Mouse (Mus musculus) cerebellum, adult 9-11 months (tissue): Measurements from ENCODE around the gene Adat3.
"Not testable (repeated sequence)": the region's sequence is repeated elsewhere in the genome, so short reads cannot be mapped to it uniquely, and the experiment has no call there.

Experiments
- DNase-seq: peaks from one replicate; pipeline ENCODE4 v3.0.0; 2022

Gene Adat3

DNA sequence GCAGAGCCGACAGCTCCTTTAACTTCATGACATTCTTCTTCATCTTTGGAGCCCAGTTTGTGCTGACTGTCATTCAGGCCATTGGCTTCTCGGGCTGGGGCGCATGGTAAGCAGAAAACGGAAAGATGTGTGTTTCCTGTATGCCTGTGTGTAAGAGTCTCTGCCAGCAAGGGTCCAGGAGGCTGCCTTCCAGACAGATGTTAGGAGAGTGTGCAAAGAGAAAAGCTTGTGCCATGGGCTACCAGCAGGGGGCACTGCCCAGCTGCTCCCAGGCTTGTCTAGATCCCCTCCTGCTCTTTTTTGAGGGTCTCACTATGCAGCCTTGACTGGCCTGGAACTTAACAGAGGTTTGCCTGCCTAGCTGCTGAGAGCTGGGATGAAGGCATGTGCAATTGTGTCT lies 8.3 kb downstream of the Adat3 start:
- peak; percentile 68 for DNase-seq

DNA sequence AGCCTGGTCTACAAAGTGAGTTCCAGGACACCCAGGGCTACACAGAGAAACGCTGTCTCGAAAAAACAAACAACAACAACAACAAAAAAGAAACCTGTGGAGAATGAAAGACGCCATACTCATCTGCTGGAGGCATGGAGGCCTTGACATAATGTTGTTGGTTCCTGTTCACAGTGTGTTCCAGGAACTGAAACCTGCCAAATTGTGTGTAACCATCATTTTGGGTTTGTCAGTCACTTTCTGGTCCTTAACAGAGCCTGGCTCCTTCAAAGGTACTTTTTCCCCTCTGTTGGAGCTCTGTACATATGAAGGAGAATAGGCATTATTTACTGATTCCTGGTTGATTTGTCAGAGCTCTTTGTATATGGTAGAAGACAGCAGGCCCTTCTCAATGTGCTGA lies 9.2 kb downstream of the Adat3 start:
- no peak for DNase-seq

DNA sequence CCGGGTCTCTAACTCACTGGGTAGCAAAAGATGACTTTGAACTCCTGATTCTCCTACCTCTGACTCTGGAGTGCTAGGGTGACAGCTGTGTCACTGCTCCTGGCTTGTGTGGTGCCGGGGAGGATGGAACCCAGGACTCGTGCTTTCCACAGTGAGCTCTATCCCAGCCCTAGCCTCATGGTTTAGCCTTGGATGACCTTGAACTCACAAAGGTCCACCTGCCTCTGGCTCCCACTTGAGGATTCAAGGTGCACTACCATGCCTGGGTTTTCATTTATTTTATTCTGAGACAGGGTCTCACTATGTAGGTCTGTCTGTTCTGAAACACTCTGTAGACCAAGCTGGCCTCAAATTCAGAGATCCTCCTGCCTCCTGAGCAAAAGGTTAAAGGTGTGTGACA lies 11.1 kb downstream of the Adat3 start:
- no peak for DNase-seq

DNA sequence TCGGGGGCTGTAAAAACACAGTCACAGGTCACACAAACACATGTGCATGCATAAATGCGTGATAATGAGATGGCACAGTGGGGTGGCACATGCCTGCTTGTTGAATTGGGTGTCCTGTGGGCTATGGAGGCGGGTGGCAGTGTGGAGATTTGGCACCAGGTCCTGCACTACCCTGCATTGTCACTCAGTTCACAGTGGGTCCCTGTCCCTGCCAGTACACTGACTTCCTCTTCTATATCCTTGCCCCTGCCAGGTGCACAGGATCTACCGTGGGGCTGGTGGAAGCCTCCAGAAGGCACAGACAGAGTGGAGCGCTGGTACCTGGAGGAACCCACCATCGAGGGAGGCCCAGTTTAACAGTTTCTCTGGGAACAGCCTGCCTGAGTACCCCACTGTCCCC lies 11.7 kb downstream of the Adat3 start:
- no peak for DNase-seq

DNA sequence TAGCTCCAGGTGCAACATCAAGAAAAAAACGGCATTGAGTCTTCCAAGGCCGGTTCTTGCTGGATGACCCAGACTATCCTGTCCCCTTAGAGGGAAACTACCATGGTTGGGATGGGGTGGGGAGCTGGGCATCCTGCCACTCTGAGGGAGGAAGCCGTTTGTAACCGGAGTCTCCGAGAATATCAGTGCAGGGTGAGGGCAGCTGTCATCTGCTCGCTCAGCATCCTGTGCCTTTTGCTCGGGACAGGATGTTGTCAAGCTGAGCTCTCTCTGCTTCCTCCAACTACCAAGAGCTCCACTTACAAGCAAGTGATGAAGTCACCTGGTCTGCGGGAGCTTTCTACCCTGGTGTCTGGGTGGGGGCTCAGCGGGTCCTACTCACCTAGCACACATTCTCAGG lies 15.5 kb downstream of the Adat3 start:
- no peak for DNase-seq

DNA sequence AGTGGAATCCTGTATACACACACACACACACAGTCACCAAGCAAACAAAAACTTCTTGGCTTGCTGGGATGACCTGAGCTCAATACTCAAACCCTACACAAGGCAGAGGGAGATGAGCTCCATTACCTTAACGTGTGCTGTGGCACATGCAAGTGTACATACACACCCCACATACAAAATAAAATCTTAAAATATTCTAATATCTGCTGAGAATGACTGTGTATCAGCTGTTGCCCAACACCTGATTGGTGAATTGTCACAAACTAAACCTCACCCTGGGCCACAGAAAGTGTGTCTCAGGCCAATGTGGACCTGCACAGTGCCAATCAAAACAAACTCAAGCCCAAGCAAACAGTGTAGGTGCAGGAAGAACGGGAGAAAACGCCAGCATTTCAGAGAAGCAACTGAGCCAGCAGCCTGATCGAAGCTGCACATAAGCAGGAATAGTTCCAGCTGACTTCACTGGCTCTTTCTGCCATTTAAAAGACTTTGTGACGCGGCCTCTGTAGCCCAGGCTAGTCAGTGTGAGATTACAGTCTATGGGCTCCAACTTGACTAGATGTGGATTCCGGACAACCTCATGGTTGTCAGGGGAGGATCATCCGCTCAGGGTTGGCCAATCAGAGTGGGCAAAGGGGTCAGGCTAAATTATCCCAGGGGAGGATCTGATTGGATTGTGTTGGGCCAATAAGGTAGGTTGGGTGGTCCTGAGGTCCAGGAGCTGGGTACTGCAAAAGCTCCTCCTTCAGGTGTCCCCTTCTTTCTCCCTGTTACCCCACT lies 17.0 kb downstream of the Adat3 start:
- no peak for DNase-seq

DNA sequence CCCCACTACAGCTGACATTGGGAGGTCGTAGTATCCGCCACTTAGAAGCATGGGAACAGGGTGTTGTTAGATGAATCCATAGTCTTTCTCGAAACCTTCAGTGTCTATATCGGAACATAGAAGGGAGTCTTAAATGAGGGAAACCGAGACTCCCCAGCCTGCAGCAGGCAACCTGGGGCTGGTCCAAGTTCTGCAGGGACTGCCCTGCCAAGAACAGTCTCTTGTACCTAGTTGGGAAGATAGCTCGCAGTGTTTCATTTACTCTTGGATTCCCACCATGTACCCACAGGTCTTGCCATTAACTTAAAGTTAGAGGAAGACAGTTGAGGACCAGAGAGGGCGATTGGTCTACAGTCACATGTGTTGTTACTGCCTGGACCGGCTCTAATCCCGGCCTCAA lies 17.7 kb downstream of the Adat3 start:
- peak; percentile 65 for DNase-seq

DNA sequence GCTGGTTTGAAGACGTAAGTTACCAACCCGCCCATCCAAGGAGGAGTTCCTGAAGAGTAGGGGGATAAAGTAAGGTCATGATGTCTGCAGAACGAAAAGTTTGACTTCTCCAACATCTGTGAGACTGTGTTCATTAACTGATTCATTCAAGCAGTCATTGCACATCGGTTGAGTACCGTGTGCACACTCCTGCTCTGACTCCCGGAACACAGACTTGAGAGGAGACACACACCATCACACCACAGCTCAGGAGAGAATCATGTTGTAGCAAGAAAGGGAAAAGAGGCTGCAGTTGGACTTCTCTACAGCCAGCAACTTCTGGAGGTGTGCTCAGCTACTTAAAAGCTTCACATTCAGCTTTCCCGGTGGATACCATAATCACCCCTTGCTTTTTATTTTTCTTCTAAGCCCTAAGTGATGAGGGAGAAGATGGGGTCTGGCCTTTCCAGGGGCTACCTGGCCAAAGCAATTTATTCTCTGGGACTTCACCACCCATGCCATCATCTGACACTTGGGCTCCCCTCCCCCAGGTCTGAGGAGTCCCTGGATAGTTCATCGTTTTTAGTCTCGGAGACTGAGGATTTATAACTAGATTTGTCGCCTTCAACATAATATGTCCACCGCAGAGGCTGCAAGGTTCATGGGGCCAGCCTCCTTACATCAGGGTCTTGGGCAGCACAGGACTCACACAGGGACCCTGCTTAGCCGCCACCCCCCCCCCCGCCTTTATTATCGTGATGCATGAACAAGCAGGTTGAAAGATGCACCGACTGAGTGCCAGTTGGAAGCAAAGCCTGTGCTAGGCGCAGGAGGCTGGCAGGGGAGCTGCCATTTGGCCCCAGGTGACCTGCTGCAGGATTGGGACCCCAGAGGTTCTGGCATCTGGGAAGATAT lies 18.4 kb downstream of the Adat3 start:
- peak; percentile 83 for DNase-seq

DNA sequence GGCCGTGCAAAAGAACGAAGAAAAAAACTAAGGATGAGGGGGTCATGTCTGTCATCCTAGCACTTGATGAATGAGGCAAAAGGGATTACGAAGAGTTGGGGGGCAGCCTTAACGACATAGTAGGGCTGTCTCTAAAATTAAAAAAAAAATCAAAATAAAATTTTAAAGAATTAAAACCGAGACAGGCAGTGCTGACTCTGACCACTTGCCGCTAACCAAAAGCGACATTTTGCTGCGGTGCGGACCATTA lies 18.9 kb downstream of the Adat3 start:
- DNase-seq: no peak

DNA sequence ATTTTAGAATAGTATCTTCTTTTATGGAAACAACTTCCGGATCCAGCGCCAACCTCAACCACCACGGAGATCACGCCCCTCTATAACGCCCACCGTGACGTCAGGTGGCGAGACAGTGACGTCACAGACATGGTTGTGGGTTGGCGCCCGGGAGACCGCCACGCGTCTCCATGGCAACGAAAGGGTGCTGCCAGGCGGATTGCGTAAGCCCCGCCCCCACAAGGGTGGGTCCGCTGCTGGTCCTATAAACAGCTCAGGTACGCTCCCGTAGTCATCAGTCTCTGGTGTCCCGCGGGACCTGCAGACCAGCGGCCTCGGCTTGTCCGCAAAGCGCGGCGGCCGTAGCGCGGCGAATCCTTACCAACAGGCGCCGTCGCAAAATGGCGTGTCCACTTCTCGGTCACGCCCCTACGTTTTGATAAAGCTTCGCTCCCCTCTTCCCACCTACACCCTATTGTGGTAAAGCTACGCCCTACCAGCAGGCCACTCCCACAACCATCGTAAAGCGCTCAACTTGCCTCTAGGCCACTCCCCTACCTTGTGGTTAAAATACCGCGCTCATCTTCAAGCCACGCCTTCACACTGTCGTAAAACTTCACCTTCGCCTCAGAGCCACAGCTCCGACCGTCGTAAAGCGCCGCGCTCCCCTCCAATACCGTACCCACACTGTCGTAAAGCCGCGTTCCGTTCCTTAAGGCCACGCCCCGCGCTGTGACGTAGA lies 19.4 kb downstream of the Adat3 start:
- DNase-seq: peak; percentile 100

DNA sequence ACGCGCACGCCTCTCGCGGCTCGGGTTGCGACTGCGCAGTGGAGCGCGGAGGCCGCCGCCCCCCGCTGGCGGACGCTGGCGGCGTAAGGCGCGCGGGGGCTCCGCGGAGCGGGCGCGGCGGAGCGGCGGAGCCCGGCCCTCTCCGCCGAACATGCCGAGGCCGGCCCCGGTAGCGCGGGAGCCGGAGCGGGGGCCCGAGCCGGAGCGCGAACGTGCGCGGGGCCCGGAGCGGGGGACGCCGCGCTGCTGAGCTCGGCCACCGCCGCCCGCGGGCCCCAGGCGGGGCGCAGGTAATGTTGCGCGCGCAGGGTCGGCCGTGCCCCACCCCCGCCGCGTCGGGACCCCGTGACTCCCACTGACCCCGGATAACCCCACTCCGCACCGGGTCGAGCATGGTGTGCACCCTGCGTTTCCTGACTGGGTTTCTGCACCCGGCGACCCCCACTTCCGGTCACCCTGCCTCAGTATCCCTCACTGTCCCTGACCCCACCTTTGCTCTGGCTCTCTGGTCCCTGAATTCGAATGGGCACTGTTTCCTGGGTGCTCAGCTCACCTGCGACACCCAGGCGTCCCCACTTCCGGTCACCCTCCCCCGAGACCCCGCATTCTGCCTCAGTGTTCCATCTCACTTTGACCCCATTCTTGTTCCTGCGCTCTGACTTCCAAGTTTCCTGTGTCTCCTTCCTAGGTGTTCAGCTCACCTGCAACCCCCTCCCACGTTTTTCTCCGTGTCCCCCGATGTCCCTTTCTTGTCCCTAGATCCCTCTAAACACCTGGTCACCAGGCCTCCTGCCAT lies 20.2 kb downstream of the Adat3 start, which contains the start of gene Csnk1g2:
TSS of gene Csnk1g2 (plus strand) at position 178 of the 796 bp plus-strand sequence.
- peak; percentile 89 for DNase-seq

DNA sequence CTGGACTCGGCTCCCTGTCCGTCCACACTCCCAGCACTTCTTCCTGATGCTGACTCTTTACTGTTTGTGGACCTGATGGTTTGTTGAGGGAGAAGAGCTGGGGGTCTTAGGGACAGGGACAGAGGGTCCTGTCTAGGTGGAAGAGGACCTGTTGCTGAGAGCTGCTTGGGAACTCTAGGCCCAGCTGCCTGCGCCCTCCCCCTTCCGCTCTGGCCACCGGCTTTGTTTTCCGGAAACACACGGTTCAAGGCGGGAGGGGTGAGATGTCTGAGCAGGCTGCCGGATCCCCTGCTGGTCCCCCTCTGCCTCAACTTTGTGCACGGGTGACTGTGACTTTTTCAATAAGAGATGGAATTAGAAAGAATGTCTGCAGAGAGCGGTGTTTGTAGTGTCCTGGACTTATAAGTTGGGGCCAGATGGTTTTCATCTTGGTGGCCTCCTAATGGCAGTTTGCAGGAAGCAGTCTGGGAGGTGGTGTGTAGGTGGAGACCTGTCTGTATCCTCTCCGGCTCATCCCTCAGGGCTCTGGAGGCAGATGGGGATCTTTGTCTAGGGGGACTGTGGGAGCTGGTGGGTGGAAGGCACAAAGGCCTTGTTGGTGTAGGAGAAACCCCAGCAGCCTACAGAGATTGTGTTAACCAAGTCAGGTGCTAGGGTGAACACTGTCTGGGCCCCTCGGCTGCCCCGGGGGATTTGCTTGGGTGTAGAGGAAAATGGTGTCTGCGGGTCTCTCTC lies 20.9 kb downstream of the Adat3 start:
- peak; percentile 84 for DNase-seq

DNA sequence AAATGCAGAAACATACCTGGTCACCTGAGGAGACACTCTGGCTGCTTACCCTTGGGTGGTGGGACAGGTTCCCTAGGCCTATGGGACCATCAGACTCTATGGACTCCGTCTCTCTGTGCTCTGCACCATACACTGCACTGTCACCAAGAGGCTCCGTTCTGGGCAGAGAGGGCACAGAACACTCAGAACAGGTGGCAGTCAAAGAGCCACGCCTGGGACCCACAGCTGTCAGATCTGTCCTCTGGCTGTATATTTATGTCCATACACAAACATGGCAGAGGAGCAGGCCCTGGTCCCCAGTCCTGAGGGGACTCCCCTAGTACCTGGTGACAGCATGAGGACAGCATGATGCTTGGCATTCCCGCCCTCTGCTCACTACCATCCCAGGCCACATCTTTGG lies 23.1 kb downstream of the Adat3 start:
- DNase-seq: no peak

DNA sequence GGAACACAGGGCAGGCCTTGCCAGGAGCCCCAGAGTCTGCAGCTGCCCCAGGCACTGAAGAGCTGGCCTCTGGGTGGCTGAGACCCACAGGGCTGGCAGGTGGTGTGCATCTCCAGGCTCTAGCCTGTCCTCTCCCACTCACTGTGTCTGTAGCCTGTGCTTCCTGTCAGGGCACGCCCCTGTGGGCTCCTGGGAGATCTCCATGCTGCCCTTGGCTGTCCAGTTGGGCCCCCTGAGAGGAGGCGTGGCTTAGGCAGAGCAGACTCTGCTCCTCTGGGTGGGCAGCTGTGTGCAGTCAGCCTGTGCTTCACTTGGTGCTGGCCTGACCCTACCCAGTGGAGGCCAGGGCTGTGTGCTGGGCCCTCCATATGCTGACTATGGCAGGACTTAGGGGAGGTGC lies 25.0 kb downstream of the Adat3 start:
- no peak for DNase-seq

DNA sequence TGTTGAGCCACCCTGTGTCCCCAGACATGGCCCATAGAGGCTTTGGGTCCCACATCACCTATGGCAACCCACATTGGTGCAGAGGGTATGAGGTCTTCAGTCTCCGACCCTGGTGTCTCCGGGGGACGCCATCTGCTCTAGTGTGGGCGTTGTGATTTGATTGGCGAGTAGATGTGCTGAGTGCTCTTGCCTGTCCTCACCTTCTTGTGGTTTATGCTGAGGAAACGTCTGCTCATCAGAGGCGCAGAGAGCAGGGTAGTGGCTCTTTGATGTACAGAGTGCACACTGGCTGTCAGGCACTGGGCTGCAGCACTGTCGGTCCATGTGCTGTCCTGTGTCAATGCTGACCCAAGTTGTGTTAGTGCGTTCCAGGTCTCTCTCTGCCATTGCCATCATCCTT lies 26.2 kb downstream of the Adat3 start:
- DNase-seq: no peak

DNA sequence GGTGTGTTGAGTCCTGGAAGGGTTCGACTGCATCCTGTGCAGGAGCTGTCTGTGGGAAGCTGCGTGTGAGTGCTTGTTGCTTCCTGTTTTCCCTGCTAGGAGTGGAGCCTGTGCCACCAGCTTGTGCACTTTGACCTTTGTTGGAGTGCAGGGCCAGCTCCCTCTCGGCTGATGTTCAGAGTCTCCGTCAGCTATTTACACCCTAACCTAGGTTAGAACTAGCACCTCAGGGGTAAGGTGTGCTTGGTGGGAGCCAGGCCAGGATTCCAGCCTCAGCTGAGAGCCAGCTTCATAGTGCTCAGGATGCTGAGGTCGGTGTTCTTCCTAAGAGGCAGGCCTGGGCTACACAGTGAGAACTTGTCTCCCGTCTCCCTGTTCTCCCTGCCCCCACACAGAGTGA lies 32.7 kb downstream of the Adat3 start:
- DNase-seq: no peak

DNA sequence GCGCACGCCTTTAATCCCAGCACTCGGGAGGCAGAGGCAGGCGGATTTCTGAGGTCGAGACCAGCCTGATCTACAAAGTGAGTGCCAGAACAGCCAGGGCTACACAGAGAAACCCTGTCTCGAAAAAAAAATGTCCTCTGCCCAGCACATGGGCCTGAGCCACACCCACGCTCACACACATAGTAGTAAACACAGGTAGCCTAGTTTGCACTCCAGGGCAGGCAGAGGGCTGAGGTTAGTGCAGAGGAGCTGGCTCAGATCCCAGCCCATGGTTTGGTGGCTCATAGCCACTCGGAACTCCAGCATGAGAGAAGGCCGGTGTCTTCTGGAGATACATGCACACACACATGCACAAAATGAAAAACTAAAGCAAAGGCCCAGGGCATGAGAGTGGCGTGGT lies 44.3 kb downstream of the Adat3 start:
- DNase-seq: no peak

DNA sequence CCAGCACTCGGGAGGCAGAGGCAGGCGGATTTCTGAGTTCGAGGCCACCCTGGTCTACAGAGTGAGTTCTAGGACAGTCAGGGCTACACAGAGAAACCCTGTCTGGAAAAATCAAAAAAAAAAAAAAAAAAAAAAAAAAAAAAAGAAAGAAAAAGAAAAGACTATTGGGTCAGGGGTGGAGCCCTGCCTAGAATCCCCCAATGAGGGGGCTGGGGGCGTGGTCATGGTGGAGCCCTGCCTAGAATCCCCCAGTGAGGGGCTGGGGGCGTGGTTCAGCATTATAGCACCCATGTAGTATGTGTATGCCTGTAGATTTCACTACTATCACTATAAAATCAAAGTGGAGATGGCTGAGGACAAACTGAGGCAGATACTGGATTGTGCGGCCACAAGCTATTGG lies 47.2 kb downstream of the Adat3 start:
- DNase-seq: not testable (repeated sequence)

DNA sequence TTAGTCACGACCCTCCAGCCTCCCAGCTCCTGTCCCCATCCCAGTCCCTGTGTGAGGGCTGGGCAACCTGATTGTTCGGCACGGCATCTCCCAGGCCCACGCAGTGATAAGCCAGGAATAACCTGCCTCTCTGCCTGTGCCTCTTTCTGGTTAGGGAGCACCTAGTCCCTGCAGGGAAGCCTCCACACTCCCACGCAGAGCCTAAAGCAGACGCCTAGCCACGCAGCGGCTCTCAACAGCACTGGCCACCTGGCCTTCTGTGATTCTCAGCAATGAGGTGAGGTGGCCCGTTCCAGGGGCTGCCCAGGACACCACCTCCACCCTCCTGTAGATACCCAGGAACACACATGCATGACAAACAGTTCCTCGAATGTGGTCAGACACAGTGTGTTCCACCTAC lies 47.7 kb downstream of the Adat3 start:
- no peak for DNase-seq

DNA sequence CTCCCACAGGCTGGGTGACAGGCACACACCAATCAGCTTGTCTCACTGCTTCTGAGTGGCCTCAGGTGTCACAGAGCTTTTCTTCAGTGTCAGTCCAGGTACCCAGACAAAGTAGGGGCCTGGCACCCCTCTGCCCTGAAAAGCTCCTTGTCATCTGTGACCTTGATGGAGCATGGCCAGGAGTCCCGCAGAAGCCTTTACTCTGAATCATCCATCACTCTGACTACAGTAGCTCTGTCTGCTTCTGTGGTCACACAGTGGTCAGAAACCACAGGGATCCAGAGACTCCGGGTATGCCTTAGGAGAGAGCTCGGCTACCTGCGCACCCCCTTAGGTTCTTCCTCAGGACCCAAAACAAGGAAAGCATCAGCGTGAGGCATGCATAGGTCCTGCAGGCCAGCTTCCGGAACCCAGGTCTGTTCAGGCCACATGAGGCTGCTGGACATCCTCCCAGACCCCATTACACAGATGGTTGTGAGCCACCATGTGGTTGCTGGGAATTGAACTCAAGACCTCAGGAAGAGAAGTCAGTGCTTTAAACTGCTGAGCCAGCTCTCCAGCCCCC lies 50.6 kb downstream of the Adat3 start:
- DNase-seq: no peak

DNA sequence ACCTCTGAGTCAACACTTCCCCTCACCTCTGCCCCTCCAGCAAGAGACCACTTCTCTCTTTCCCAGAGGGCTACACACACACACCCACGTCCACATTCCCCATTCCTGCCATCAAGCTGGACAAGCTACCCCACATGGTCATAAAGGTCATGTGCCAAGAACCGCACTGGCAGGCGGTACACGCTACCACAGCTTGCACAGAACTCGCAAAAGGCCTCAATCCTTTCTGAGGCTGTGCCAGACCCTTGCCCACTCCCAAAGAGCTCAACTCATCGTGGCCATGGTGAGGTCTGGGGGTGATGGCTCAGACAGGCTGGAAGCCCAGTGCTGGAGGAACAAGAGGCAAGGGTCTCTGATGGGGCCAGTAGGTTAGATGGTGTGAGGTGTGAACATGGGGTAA lies 52.2 kb downstream of the Adat3 start:
- peak; percentile 71 for DNase-seq
